Mouse (Mus musculus) MEL (cell line): ENCODE data around the gene Olfr1033. TPM values are rescaled to one million over a fixed set of nuclear protein-coding genes. Genes with fewer than 3 reads are reported as not detected.
A peak's percentile ranks its signal among the peaks of the same experiment; 100 is the strongest.
"Not testable (repeated sequence)": the region's sequence is repeated elsewhere in the genome, so short reads cannot be mapped to it uniquely, and the experiment has no call there.

Experiments
- DNase-seq: peaks from one replicate; pipeline ENCODE4 v3.0.0; 2011; ENCODE audit warnings: low read depth, low spot score
- H3K27ac ChIP-seq: 2 replicates; pipeline ENCODE4 v1.5.1; 2012; ENCODE audit warnings: low read depth, mild to moderate bottlenecking, control low read depth, low read length, moderate library complexity; ENCODE audit not compliant: control insufficient read depth
- H3K27me3 ChIP-seq, 2 experiments: fragments of 150-350 bp in 1 of 2; sonication (generic) in 1 of 2; 2 replicates each; pipeline ENCODE4 v1.6.1; 2012; ENCODE audit warnings: low read length in 2 of 2, mild to moderate bottlenecking in 2 of 2, improper control_type of control experiment in 1 of 2, moderate library complexity in 1 of 2; ENCODE audit not compliant: insufficient read depth in 2 of 2, control insufficient read depth in 1 of 2
- H3K36me3 ChIP-seq, 2 experiments: 2 replicates each; pipeline ENCODE4 v1.6.1; 2012 to 2014; ENCODE audit warnings: low read length in 2 of 2, improper control_type of control experiment in 1 of 2, inconsistent platforms in 1 of 2, mild to moderate bottlenecking in 1 of 2; ENCODE audit not compliant: insufficient read depth in 2 of 2, control insufficient read depth in 1 of 2
- H3K4me1 ChIP-seq, 2 experiments: fragments of 150-350 bp in 1 of 2; sonication (generic) in 1 of 2; 2 replicates each; pipeline ENCODE4 v1.6.1; 2012; ENCODE audit warnings: low read length in 2 of 2, improper control_type of control experiment in 1 of 2, mild to moderate bottlenecking in 1 of 2; ENCODE audit not compliant: insufficient read depth in 2 of 2, control insufficient read depth in 1 of 2
- H3K4me3 ChIP-seq, 2 experiments: fragments of 150-350 bp in 1 of 2; sonication (generic) in 1 of 2; 2 replicates each; pipeline ENCODE4 v1.5.1; 2012; ENCODE audit warnings: low read depth in 2 of 2, low read length in 2 of 2, mild to moderate bottlenecking in 2 of 2, moderate library complexity in 2 of 2, control low read depth in 1 of 2, improper control_type of control experiment in 1 of 2; ENCODE audit not compliant: control insufficient read depth in 1 of 2, insufficient read depth in 1 of 2
- H3K79me2 ChIP-seq: 2 replicates; pipeline ENCODE4 v1.6.1; 2012; ENCODE audit warnings: mild to moderate bottlenecking, low read length, moderate library complexity; ENCODE audit not compliant: control insufficient read depth, poor library complexity, insufficient read depth
- H3K9ac ChIP-seq: 2 replicates; pipeline ENCODE4 v1.6.1; 2012; ENCODE audit warnings: low read depth, mild to moderate bottlenecking, control low read depth, low read length, moderate library complexity; ENCODE audit not compliant: control insufficient read depth, poor library complexity, severe bottlenecking
- H3K9me3 ChIP-seq: fragments of 150-350 bp; sonication (generic); replicated peaks from 2 replicates; pipeline ENCODE4 v1.6.1; 2012; ENCODE audit warnings: mild to moderate bottlenecking, low read length, improper control_type of control experiment, moderate library complexity; ENCODE audit not compliant: insufficient read depth
- BHLHE40 ChIP-seq: IDR thresholded peaks from 2 replicates; pipeline ENCODE4 v1.6.1; 2012; ENCODE audit warnings: low read depth, mild to moderate bottlenecking, inconsistent platforms, low read length, improper control_type of control experiment, borderline replicate concordance
- CHD2 ChIP-seq: IDR thresholded peaks from 2 replicates; pipeline ENCODE4 v1.6.1; 2011; ENCODE audit warnings: low read length, improper control_type of control experiment
- E2F4 ChIP-seq: IDR thresholded peaks from 2 replicates; pipeline ENCODE4 v1.6.1; 2011; ENCODE audit warnings: low read depth, low read length, improper control_type of control experiment, borderline replicate concordance
- ELF1 ChIP-seq: IDR thresholded peaks from 2 replicates; pipeline ENCODE4 v1.6.1; 2014; ENCODE audit warnings: low read depth, mild to moderate bottlenecking, inconsistent platforms, low read length, improper control_type of control experiment, moderate library complexity
- ETS1 ChIP-seq: IDR thresholded peaks from 2 replicates; pipeline ENCODE4 v1.6.1; 2012; ENCODE audit warnings: low read depth, mild to moderate bottlenecking, inconsistent platforms, low read length, improper control_type of control experiment, moderate library complexity
- HCFC1 ChIP-seq: IDR thresholded peaks from 2 replicates; pipeline ENCODE4 v1.6.1; 2012; ENCODE audit warnings: low read depth, mild to moderate bottlenecking, inconsistent platforms, low read length, improper control_type of control experiment, moderate library complexity
- JUND ChIP-seq: IDR thresholded peaks from 2 replicates; pipeline ENCODE4 v1.6.1; 2011; ENCODE audit warnings: low read depth, mild to moderate bottlenecking, improper control_type of control experiment, low read length
- MAFK ChIP-seq: IDR thresholded peaks from 2 replicates; pipeline ENCODE4 v1.6.1; 2011; ENCODE audit warnings: low read depth, mild to moderate bottlenecking, low read length, improper control_type of control experiment, borderline replicate concordance
- MAZ ChIP-seq: IDR thresholded peaks from 2 replicates; pipeline ENCODE4 v1.6.1; 2012; ENCODE audit warnings: low read depth, mild to moderate bottlenecking, inconsistent platforms, low read length, improper control_type of control experiment
- MEF2A ChIP-seq: IDR thresholded peaks from 2 replicates; pipeline ENCODE4 v1.6.1; 2014; ENCODE audit warnings: low read depth, mild to moderate bottlenecking, inconsistent platforms, low read length, improper control_type of control experiment; ENCODE audit not compliant: poor library complexity, insufficient replicate concordance, severe bottlenecking; ENCODE audit errors: extremely low read depth
- MXI1 ChIP-seq: IDR thresholded peaks from 2 replicates; pipeline ENCODE4 v1.6.1; 2011; ENCODE audit warnings: mild to moderate bottlenecking, low read depth, low read length, improper control_type of control experiment
- MYB ChIP-seq: IDR thresholded peaks from 2 replicates; pipeline ENCODE4 v1.6.1; 2011; ENCODE audit warnings: mild to moderate bottlenecking, low read depth, low read length, improper control_type of control experiment
- MYC ChIP-seq: IDR thresholded peaks from 2 replicates; pipeline ENCODE4 v1.6.1; 2011; ENCODE audit warnings: low read depth, mild to moderate bottlenecking, low read length, improper control_type of control experiment, moderate library complexity
- NRF1 ChIP-seq: IDR thresholded peaks from 2 replicates; pipeline ENCODE4 v1.6.1; 2014; ENCODE audit warnings: low read depth, mild to moderate bottlenecking, inconsistent platforms, low read length, improper control_type of control experiment, moderate library complexity; ENCODE audit not compliant: poor library complexity, insufficient read depth, severe bottlenecking
- POLR2A ChIP-seq, 2 experiments: IDR thresholded peaks; 2 replicates each; pipeline ENCODE4 v1.6.1; 2011 to 2012; ENCODE audit warnings: low read length in 2 of 2, mild to moderate bottlenecking in 2 of 2, control low read depth in 1 of 2, improper control_type of control experiment in 1 of 2, low read depth in 1 of 2, moderate library complexity in 1 of 2; ENCODE audit not compliant: control insufficient read depth in 1 of 2, insufficient read depth in 1 of 2, poor library complexity in 1 of 2
- POLR2AphosphoS5 ChIP-seq: IDR thresholded peaks from 2 replicates; pipeline ENCODE4 v1.6.1; 2012; ENCODE audit warnings: low read depth, borderline replicate concordance, mild to moderate bottlenecking, inconsistent platforms, low read length, moderate library complexity, mixed read lengths
- SMC3 ChIP-seq: IDR thresholded peaks from 2 replicates; pipeline ENCODE4 v1.6.1; 2011; ENCODE audit warnings: low read depth, low read length, improper control_type of control experiment
- USF2 ChIP-seq, 2 experiments: IDR thresholded peaks; 2 replicates each; pipeline ENCODE4 v1.6.1; 2011 to 2012; ENCODE audit warnings: improper control_type of control experiment in 2 of 2, low read length in 2 of 2, borderline replicate concordance in 1 of 2, inconsistent platforms in 1 of 2, low read depth in 1 of 2, mild to moderate bottlenecking in 1 of 2; ENCODE audit not compliant: insufficient read depth in 1 of 2
- ZC3H11A ChIP-seq: IDR thresholded peaks from 2 replicates; pipeline ENCODE4 v1.6.1; 2012; ENCODE audit warnings: low read depth, mild to moderate bottlenecking, inconsistent platforms, low read length, improper control_type of control experiment
- ZKSCAN1 ChIP-seq: IDR thresholded peaks from 2 replicates; pipeline ENCODE4 v1.6.1; 2012; ENCODE audit warnings: low read depth, mild to moderate bottlenecking, inconsistent platforms, low read length, improper control_type of control experiment, moderate library complexity
- ZNF384 ChIP-seq: IDR thresholded peaks from 2 replicates; pipeline ENCODE4 v1.6.1; 2012; ENCODE audit warnings: low read depth, mild to moderate bottlenecking, inconsistent platforms, low read length, improper control_type of control experiment
- polyA plus RNA-seq, 2 experiments: library from polyadenylated mRNA; stranded (reverse) in 1 of 2; unstranded in 1 of 2; fragments of >175 nt in 1 of 2; fragments of >200 nt in 1 of 2; gene quantifications; 2 replicates each; pipeline versions ENCODE4 v1.2.1 to v1.2.4; 2012; ENCODE audit warnings: low replicate concordance in 2 of 2, low read depth in 1 of 2; ENCODE audit not compliant: insufficient read length in 2 of 2, insufficient read depth in 1 of 2, missing spikeins in 1 of 2
- total RNA-seq: library from RNA; depleted of rRNA; stranded (reverse); fragments of 300-350 nt; gene quantifications from 2 replicates; pipeline ENCODE4 v1.2.3, GENCODE M21; 2012; rRNA removed

Olfr1033 gene
- not detected in 2 replicates for total RNA-seq
- polyA plus RNA-seq: not detected

DNA sequence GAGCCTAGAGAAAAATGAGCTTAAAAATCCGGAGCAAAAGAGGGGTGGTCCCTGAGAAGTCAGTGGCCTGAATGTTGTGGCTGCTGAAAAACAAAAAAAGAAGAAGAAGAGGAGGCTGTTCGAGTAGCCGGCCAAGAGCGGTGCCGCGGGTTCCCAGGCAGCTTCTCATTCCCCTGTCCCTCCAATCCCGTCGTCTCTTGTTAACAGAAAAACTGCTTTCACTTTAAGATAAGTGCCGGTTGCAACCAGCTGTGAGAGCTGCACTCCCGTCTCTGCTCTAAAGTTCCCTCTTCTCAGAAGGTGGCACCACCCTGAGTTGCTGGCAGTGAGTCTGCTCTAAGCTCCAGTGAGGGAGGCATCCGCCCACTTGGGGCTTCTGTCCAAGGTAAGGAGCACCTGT is at the start of gene Olfr1033:
Olfr1033 (plus strand) TSS at position 228 of the 400 bp plus-strand sequence.
- H3K4me3 ChIP-seq: not testable (repeated sequence)

GRCm38 (mm10) chr2:85973595-85973994 is 46.8 kb upstream of the Olfr1033 start, which contains the start of gene Olfr1029:
Gene Olfr1029 (plus strand): TSS chr2:85973895.
- TF ChIP-seq E2F4 (no peak), ZNF384 (no peak), BHLHE40 (no peak), NRF1 (no peak), JUND (no peak), ZC3H11A (no peak), CHD2 (no peak), MXI1 (no peak), ZKSCAN1 (no peak), ELF1 (no peak), POLR2AphosphoS5 (no peak), MYC (no peak), ETS1 (no peak), POLR2A (IDR thresholded peaks at IDR 0.05; ENCODE audit: control insufficient read depth in 1 of 2, insufficient read depth in 1 of 2, low read depth in 1 of 2, low read length in 2 of 2, poor library complexity in 1 of 2) (no peak), MAZ (no peak)
- Histone ChIP-seq H3K79me2 (no peaks in the 10 kb centered on the region), H3K27ac (no peak within 1 kb of the TSS)

More for the DNA sequence above, at the start of gene Olfr1033:
- not testable (repeated sequence) for H3K27me3 ChIP-seq, H3K9me3 ChIP-seq, H3K79me2 ChIP-seq, H3K36me3 ChIP-seq, H3K9ac ChIP-seq, H3K4me1 ChIP-seq, DNase-seq
- H3K27ac ChIP-seq: peak within 1 kb of the TSS; percentile 49; the same call in 1 of the 2 replicates

GRCm38 (mm10) chr2:85978976-85979375 is 41.5 kb upstream of the Olfr1033 start, which contains the start of gene Olfr1030:
Gene Olfr1030 (plus strand): TSS chr2:85979276.
- H3K36me3 ChIP-seq: no peaks in the 10 kb centered on the region
- H3K4me1 ChIP-seq: no peaks in the 10 kb centered on the region
- H3K79me2 ChIP-seq: no peaks in the 10 kb centered on the region
- no peak within 1 kb of the TSS for H3K4me3 ChIP-seq
- no peaks in the 10 kb centered on the region for H3K9me3 ChIP-seq
- no peak within 1 kb of the TSS for H3K9ac ChIP-seq
- no peaks in the 10 kb centered on the region for H3K27me3 ChIP-seq
- no peak within 1 kb of the TSS for H3K27ac ChIP-seq
- TF ChIP-seq USF2 (IDR thresholded peaks at IDR 0.05; ENCODE audit: borderline replicate concordance in 1 of 2, insufficient read depth in 1 of 2, low read depth in 1 of 2, low read length in 2 of 2) (no peak), MYB (no peak), POLR2AphosphoS5 (no peak), SMC3 (no peak), HCFC1 (no peak), MAFK (no peak), MEF2A (no peak)
- TF ChIP-seq, all 39 proteins: peak for 0
- no peak for DNase-seq

More at GRCm38 (mm10) chr2:85973595-85973994, 46.8 kb upstream of the Olfr1033 start, which contains the start of gene Olfr1029:
- H3K27me3 ChIP-seq: no peaks in the 10 kb centered on the region
- H3K4me3 ChIP-seq: no peak within 1 kb of the TSS
- H3K4me1 ChIP-seq: no peaks in the 10 kb centered on the region
- no peaks in the 10 kb centered on the region for H3K9me3 ChIP-seq
- DNase-seq: no peak
- no peaks in the 10 kb centered on the region for H3K36me3 ChIP-seq
- no peak within 1 kb of the TSS for H3K9ac ChIP-seq
